Mouse (Mus musculus): ENCODE data around the gene Bmp2. TPM values are rescaled to one million over a fixed set of nuclear protein-coding genes. Genes with fewer than 3 reads are reported as not detected.

Gene Bmp2
- total RNA-seq (2021): 1 to 10 TPM; 3.6 TPM

DNA sequence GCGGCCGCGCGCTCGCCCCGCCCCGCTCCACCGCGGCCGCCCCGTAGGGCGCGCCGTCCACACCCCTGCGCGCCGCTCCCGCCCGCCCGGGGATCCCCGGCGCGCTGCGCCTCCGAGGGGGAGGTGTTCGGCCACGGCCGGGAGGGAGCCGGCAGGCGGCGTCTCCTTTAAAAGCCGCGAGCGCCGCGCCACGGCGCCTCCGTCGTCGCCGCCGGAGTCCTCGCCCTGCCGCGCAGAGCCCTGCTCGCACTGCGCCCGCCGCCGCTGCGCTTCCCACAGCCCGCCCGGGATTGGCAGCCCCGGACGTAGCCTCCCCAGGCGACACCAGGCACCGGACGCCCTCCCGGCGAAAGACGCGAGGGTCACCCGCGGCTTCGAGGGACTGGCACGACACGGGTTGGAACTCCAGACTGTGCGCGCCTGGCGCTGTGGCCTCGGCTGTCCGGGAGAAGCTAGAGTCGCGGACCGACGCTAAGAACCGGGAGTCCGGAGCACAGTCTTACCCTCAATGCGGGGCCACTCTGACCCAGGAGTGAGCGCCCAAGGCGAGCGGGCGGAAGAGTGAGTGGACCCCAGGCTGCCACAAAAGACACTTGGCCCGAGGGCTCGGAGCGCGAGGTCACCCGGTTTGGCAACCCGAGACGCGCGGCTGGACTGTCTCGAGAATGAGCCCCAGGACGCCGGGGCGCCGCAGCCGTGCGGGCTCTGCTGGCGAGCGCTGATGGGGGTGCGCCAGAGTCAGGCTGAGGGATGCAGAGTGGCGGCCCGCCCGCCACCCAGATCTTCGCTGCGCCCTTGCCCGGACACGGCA lies at the start of gene Bmp2:
TSS of gene Bmp2 (plus strand) at position 129 of the 811 bp plus-strand sequence.
- intact Hi-C loops (cut with DNase I): loop anchor here (5.0 kb wide), 1 partner anchor 440 kb away; no protein-coding TSS in a partner anchor
- DNase-seq (ENCODE audit: low spot score in 2 of 2): peak; percentile 55 to 64

- DNase-seq (ENCODE audit: low spot score in 2 of 2): no peak
- intact Hi-C loops (cut with DNase I): no loop called here
Measured at GRCm38 (mm10) chr2:133505678-133506077, 46.3 kb upstream of the Bmp2 start.

DNA sequence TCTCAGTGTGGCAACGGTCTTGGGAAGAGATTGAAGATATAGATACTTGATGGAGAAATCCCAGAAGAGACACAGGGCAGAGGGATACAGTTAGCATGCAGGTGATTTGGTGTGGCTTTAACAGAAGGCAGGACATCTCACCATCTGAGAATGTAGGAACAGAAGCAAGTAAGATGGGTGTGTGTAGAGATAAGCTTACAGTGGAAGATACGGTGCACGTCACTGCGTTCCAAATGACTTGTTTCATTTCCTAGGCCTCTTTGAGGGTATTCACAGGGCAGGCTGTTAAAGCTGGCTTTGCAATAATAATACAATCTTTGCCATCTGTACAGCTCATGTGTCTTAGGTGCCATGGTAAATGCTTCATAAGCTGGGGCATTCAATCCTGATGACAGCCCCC lies 44.9 kb upstream of the Bmp2 start:
- intact Hi-C loops (cut with DNase I): no loop called here
- DNase-seq (ENCODE audit: low spot score in 2 of 2): no peak

- intact Hi-C loops (cut with DNase I): no loop called here
- no peak for DNase-seq (ENCODE audit: low spot score in 2 of 2)
Measured at GRCm38 (mm10) chr2:133509141-133509540, 42.8 kb upstream of the Bmp2 start.

DNA sequence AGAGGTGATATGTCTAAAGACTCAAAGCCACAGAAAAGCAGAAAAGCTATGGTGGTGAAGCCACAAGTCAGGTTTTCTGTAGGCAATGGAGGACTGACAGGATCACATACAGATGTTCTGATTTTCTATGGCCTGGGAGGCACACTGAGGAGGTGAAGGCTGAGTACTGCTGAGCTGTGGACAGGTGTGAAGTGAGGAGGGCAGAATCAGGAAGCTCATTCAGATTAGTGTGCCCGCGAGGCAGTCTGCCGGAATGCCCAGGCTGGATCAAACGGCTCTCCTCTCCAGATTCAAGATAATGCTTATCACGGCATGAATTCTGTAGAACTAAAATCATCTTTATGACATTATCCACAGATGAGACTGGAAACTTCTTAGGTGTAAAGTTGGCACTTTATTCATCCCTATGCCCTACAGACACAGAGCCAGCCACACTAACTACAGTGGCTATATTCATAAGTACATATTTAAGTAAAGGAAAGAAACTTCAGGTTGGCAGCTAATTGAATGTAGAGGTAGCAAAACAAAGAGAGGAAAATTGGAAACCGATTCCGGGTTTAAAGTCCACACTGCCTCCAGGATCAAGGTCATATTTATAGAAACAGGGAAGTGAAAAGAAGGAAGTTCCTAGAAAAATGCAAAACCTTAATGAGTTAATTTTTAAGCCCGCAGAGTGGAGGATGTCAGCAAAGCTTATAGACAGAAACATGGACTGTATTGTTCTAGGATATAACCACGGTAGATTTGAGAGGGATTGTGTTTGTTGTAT lies 40.8 kb upstream of the Bmp2 start:
- no peak for DNase-seq (ENCODE audit: low spot score in 2 of 2)

DNA sequence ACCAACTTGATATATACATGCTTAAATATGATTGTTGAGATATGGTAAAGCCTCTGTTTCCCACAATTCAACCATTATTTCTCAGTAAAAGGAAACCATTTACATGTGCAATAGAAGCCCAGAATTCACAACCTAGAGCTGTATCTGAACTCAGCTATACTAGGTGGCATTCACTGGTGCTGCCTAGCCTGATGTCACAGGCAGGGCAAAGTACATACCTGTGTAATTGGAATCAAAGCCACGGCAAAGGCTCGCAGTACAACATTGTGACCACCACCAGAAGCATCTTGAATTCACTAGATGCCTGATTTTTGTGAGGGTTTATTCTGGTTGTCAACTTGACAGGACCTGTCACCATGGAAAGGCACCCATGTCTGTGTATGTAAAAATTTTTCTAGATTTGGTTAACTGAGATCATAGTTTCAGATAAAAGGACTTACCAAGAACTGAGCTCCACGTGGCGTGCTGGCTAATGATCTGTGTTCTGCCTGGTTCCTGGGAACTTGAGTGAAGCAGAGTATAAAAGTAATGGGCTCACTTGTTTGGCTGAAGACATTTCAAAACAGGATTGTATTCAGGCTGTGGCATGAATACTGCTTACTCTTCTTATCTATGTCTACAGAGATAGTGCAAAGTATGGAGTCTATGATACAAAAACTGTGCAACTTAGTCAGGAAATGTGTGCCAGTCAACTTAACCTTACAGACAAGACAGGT lies 35.5 kb upstream of the Bmp2 start:
- intact Hi-C loops (cut with DNase I): no loop called here
- DNase-seq (ENCODE audit: low spot score in 2 of 2): no peak

More for the DNA sequence above, 40.8 kb upstream of the Bmp2 start:
- intact Hi-C loops (cut with DNase I): no loop called here

DNA sequence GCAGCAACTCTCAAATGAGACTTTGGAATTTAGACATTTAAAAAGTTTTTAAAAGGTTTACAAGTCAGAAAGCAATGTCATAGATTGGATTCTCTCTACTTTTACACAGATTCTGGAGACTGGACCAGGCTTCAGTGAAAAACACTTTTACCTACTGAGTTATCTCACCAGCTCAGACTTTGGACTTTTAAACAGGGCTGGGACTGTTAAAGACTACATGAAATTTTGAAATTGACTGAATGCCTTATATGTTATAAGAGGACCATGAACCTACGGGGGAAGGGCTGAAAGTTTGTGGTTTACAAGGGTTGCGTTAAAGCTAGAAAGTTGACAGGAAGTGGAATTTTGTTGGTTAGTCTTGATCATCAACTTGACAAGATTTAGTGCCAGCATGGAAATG lies 34.1 kb upstream of the Bmp2 start:
- no peak for DNase-seq (ENCODE audit: low spot score in 2 of 2)
- intact Hi-C loops (cut with DNase I): no loop called here

GRCm38 (mm10) chr2:133521193-133521592 lies 30.8 kb upstream of the Bmp2 start:
- intact Hi-C loops (cut with DNase I): no loop called here

GRCm38 (mm10) chr2:133522121-133522520 lies 29.8 kb upstream of the Bmp2 start:
- no peak for DNase-seq (ENCODE audit: low spot score in 2 of 2)
- intact Hi-C loops (cut with DNase I): no loop called here

More at GRCm38 (mm10) chr2:133521193-133521592, 30.8 kb upstream of the Bmp2 start:
- no peak for DNase-seq (ENCODE audit: low spot score in 2 of 2)

- intact Hi-C loops (cut with DNase I): no loop called here
- DNase-seq (ENCODE audit: low spot score in 2 of 2): no peak
Measured at GRCm38 (mm10) chr2:133525621-133526181, 26.3 kb upstream of the Bmp2 start.

GRCm38 (mm10) chr2:133529396-133529795 lies 22.6 kb upstream of the Bmp2 start:
- DNase-seq (ENCODE audit: low spot score in 2 of 2): no peak
- intact Hi-C loops (cut with DNase I): no loop called here

DNA sequence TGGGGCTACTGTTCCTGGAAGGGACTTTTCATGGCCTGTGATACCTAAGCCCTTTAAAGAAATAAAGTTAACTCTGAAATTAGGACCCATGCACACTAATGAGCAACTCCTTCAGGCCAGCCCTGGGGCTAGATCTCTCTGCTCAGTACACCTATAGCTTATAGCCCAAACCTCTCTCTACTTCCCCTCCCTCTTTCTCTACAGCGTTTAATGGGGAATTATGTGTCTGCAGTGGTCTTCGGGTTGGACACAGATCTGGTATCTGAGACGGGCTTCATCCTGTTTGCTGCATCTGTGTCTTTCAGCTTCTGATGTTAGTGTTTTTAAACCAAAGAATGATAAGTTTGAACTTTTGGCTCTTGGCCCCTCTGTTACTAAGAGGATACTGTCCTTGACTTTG lies 18.9 kb upstream of the Bmp2 start:
- intact Hi-C loops (cut with DNase I): no loop called here
- no peak for DNase-seq (ENCODE audit: low spot score in 2 of 2)

DNA sequence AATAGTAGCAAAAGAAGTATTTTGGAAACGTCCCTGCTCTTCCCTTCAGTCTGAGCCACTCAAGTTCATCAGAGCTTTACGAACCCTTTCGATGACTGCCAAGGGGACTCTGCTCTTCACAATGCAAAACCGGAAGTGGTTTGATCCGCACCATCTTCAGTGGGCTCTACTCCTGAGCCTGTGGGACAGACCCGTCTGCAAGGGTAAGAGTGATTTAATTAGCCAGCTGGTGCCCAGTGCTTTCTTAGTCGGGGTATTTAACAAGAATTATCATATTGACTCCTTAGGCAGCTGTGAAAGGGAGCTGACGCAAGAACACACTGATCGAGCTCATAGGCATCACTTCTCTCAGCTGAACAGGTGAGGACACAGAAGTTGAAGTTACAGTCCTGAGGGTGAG lies 16.5 kb upstream of the Bmp2 start:
- intact Hi-C loops (cut with DNase I): no loop called here
- no peak for DNase-seq (ENCODE audit: low spot score in 2 of 2)

- DNase-seq (ENCODE audit: low spot score in 2 of 2): no peak
Measured at GRCm38 (mm10) chr2:133536812-133537211, 15.1 kb upstream of the Bmp2 start.

DNA sequence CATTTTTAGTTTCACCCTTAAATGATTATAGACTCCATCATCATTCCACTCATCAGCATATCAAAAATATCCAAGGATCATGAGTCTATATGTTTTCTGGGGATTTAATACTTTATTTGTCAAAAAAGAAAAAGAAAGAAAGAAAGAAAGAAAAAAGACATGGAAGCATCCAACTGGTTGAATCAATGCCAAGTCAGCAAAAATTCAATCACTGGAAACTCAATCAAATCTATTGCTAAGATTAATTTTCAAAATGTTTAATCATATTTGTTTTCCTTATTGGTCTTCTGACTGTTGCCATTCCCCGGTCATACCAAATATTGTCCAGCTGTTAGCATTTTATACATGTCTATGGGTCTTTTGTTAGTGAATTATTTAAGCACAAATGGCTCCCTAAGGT lies 11.3 kb upstream of the Bmp2 start:
- intact Hi-C loops (cut with DNase I): no loop called here
- DNase-seq (ENCODE audit: low spot score in 2 of 2): no peak

More at GRCm38 (mm10) chr2:133536812-133537211, 15.1 kb upstream of the Bmp2 start:
- intact Hi-C loops (cut with DNase I): no loop called here

DNA sequence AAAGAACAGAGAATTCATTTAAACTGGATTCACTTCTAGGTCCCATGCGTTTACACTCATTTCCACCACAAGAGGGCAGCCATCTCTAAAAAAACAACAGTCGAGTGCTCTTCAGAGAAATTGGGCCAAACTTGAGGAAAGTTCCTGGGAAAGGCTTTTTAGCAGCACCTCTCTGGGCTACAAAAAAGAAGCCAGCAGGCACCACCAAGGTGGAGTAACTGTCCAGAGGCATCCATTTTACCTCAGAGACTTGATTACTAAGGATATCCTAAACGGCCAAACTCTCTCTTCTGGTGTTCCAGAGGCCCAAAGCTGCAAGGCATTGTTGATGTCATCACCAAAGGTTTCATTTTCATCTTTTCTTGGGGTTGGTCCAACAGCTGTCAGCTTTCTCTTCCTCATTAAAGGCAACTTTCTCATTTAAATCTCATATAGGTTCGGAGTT lies 1.7 kb upstream of the Bmp2 start:
- peak; percentile 44 to 71 for DNase-seq (ENCODE audit: low spot score in 2 of 2)
- intact Hi-C loops (cut with DNase I): loop anchor here (1.0 to 5.0 kb wide), 3 partner anchors 438 to 933 kb away; no protein-coding TSS in a partner anchor

DNA sequence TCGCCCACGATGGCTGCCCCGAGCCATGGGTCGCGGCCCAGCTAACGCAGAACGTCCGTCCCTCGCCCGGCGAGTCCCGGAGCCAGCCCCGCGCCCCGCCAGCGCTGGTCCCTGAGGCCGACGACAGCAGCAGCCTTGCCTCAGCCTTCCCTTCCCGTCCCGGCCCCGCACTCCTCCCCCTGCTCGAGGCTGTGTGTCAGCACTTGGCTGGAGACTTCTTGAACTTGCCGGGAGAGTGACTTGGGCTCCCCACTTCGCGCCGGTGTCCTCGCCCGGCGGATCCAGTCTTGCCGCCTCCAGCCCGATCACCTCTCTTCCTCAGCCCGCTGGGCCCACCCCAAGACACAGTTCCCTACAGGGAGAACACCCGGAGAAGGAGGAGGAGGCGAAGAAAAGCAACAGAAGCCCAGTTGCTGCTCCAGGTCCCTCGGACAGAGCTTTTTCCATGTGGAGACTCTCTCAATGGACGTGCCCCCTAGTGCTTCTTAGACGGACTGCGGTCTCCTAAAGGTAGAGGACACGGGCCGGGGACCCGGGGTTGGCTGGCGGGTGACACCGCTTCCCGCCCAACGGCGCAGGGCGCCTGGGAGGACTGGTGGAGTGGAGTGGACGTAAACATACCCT lies 995 bp downstream of the Bmp2 start:
- intact Hi-C loops (cut with DNase I): loop anchor here (5.0 kb wide), 1 partner anchor 441 kb away; no protein-coding TSS in a partner anchor
- DNase-seq (ENCODE audit: low spot score in 2 of 2): peak in 1 of 2 experiments; percentile 16

- intact Hi-C loops (cut with DNase I): loop anchor here (5.0 kb wide), 1 partner anchor 442 kb away; no protein-coding TSS in a partner anchor
- no peak for DNase-seq (ENCODE audit: low spot score in 2 of 2)
Measured at GRCm38 (mm10) chr2:133553911-133554285, 1.9 kb downstream of the Bmp2 start.
